Mouse (Mus musculus) kidney, adult 10 weeks (tissue): ENCODE measurements around the gene Abcg1. TPM values are rescaled to one million over a fixed set of nuclear protein-coding genes. Genes with fewer than 3 reads are reported as not detected.

Source experiments
- polyA plus RNA-seq: library from polyadenylated mRNA; stranded (reverse); fragments of 350-450 nt; fragmentation: Illumina TruSeq; extraction: RNeasy Lipid Tissue Mini Kit (QIAGEN cat#74804); gene quantifications from one replicate; pipeline ENCODE4 v1.2.3, GENCODE M21; 2014; ENCODE audit warnings: low read depth, low replicate concordance

Abcg1 gene
- 2.3 TPM for polyA plus RNA-seq

GRCm38 (mm10) chr17:31057151-31057890, at the start of gene Abcg1:
TSS of gene Abcg1 (plus strand) at chr17:31057675.

GRCm38 (mm10) chr17:31129452-31129851, 72.0 kb downstream of the Abcg1 start, which contains the start of gene Tff3:
TSS of gene Tff3 (minus strand) at chr17:31129646.

GRCm38 (mm10) chr17:31144040-31145037, 86.9 kb downstream of the Abcg1 start, which contains the start of gene Tff2:
TSS of gene Tff2 (minus strand) at chr17:31144282.

GRCm38 (mm10) chr17:31165127-31165526, 107.7 kb downstream of the Abcg1 start, which contains the start of gene Tff1:
TSS of gene Tff1 (minus strand) at chr17:31165277.

Other genes starting within 250 kb of the Abcg1 start
- gene Glp1r, start 155.9 kb upstream of the Abcg1 start, polyA plus RNA-seq, result 0.61 TPM
- gene Umodl1, start 103.0 kb upstream of the Abcg1 start, polyA plus RNA-seq, result not detected
- not detected for gene Tff3, start 72.0 kb downstream of the Abcg1 start, polyA plus RNA-seq
- not detected for gene Tff2, start 86.6 kb downstream of the Abcg1 start, polyA plus RNA-seq
- not detected for gene Tff1, start 107.6 kb downstream of the Abcg1 start, polyA plus RNA-seq
- gene Tmprss3, start 141.3 kb downstream of the Abcg1 start, polyA plus RNA-seq, result not detected
- gene Ubash3a, start 150.2 kb downstream of the Abcg1 start, polyA plus RNA-seq, result not detected
- gene Rsph1, start 219.7 kb downstream of the Abcg1 start, polyA plus RNA-seq, result 0.65 TPM
- gene Slc37a1, start 229.1 kb downstream of the Abcg1 start, polyA plus RNA-seq, result 0.32 TPM